18 mouse cellular contexts compared by ENCODE assay signal in genomic region chrX:96042193-96042592, GRCm38 (mm10).
"Had no signal": no experiment of that assay in that cellular context is flagged by ENCODE, and none has a peak within 500 bp of the region (broad histone marks: within the 10 kb centered on the region; RNA-seq: fewer than 3 reads in every experiment).

No protein-coding gene starts in this region.

- H3K36me3 ChIP-seq: limb, embryonic 10.5 days; limb, embryonic 13.5 days; midbrain, embryonic 12.5 days; midbrain, embryonic 15.5 days; neural tube, embryonic 12.5 days; neural tube, embryonic 15.5 days had no signal

- DNase-seq: kidney, adult 2 months; kidney, postnatal 25 days; liver, postnatal 0 days; lung, embryonic 14.5 days; lung, postnatal 36 days; right cerebral cortex, adult 18-20 months; right cerebral cortex, postnatal 14 days; right cerebral cortex, postnatal 4 days; thymus, postnatal 25 days had no signal

- H3K4me1 ChIP-seq: limb, embryonic 10.5 days; limb, embryonic 13.5 days; midbrain, embryonic 12.5 days; midbrain, embryonic 15.5 days; neural tube, embryonic 12.5 days; neural tube, embryonic 15.5 days had no signal

- H3K27ac ChIP-seq: kidney, postnatal 0 days; limb, embryonic 10.5 days; limb, embryonic 13.5 days; liver, embryonic 14.5 days; midbrain, embryonic 12.5 days; midbrain, embryonic 15.5 days; neural tube, embryonic 12.5 days; neural tube, embryonic 15.5 days had no signal

- H3K27me3 ChIP-seq: limb, embryonic 13.5 days; midbrain, embryonic 12.5 days; midbrain, embryonic 15.5 days; neural tube, embryonic 12.5 days; neural tube, embryonic 15.5 days had no signal

- H3K9me3 ChIP-seq: limb, embryonic 10.5 days; limb, embryonic 13.5 days; midbrain, embryonic 12.5 days; midbrain, embryonic 15.5 days; neural tube, embryonic 12.5 days; neural tube, embryonic 15.5 days had no signal

- H3K9ac ChIP-seq: limb, embryonic 13.5 days; liver, embryonic 14.5 days; liver, postnatal 0 days; lung, embryonic 14.5 days; midbrain, embryonic 12.5 days; midbrain, embryonic 15.5 days; neural tube, embryonic 12.5 days; neural tube, embryonic 15.5 days had no signal

- ATAC-seq: liver, postnatal 0 days; lung, postnatal 0 days; midbrain, embryonic 15.5 days had no signal

- H3K4me2 ChIP-seq: limb, embryonic 13.5 days; lung, embryonic 14.5 days; midbrain, embryonic 12.5 days; midbrain, embryonic 15.5 days; neural tube, embryonic 12.5 days; neural tube, embryonic 15.5 days had no signal

- H3K4me3 ChIP-seq: limb, embryonic 10.5 days; limb, embryonic 13.5 days; midbrain, embryonic 12.5 days; midbrain, embryonic 15.5 days; neural tube, embryonic 12.5 days; neural tube, embryonic 15.5 days had no signal
